Comparison of ENCODE assay signal across 24 mouse cellular contexts in the genomic region with DNA sequence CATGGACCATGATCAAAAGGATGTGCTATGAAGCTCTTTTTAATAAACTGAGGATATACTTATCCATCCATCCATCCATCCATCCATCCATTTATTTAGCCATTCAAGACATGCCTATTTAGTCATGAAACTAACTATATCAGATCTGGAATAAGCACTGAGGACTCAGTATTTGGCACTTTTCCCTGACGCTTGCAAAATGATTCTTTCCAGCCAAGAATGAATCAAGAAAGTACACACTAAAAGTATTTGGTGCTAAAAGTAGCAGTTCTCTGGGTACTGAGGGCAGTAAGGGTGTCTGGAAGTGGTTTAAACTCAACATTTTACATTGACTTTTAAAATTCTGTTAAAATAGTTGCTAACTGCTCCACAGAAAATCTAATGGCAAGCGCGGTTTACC.
DNase-seq lines count a peak whose midpoint lies in the region; ATAC-seq and TF ChIP-seq lines count a peak whose summit lies in the region.
"Had no signal": no experiment of that assay in that cellular context is flagged by ENCODE, and none has a peak within 500 bp of the region (broad histone marks: within the 10 kb centered on the region; RNA-seq: fewer than 3 reads in every experiment).

No protein-coding gene starts in this region.

- H3K27ac ChIP-seq in kidney, adult 2 months (ENCODE audit: insufficient read depth, low read depth, low read length) = no peak overlapping the region
- H3K27ac ChIP-seq: heart, embryonic 10.5 days; left cerebral cortex, adult 2 months; limb, embryonic 12.5 days; liver, embryonic 15.5 days; macrophage; midbrain, embryonic 12.5 days had no signal

- no peaks in the 10 kb centered on the region for H3K27me3 ChIP-seq in kidney, adult 2 months (replicated peaks; ENCODE audit: control insufficient read depth, insufficient read depth, low read length)
- H3K27me3 ChIP-seq: liver, embryonic 15.5 days; midbrain, embryonic 12.5 days had no signal

- 87% methylated on average over 3 of the region's 3 CpGs for WGBS in kidney, adult 2 months

- H3K36me3 ChIP-seq in kidney, adult 2 months (ENCODE audit: control insufficient read depth, insufficient read depth, low read length) = no peaks in the 10 kb centered on the region
- H3K36me3 ChIP-seq: heart, embryonic 10.5 days; limb, embryonic 12.5 days; liver, embryonic 15.5 days; midbrain, embryonic 12.5 days had no signal

- no peaks in the 10 kb centered on the region for H3K4me1 ChIP-seq in kidney, adult 2 months (ENCODE audit: control insufficient read depth, insufficient read depth, low read length)
- H3K4me1 ChIP-seq: heart, embryonic 10.5 days; limb, embryonic 12.5 days; liver, embryonic 15.5 days; midbrain, embryonic 12.5 days had no signal

- DNase-seq in kidney, adult 2 months = peak; percentile 2
- DNase-seq in kidney, adult 18-20 months = no peak
- DNase-seq in NIH3T3 (ENCODE audit: low read depth) = peak; percentile 85
- peak; percentile 19 for DNase-seq in fat pad, adult 2 months (ENCODE audit: extremely low read depth, low read depth, low spot score)
- DNase-seq in lung, postnatal 36 days = peak; percentile 20
- DNase-seq in thymus, postnatal 0 days (ENCODE audit: low spot score) = no peak
- DNase-seq: adrenal gland, adult 2 months; cerebellum, adult 11 months; cerebellum, postnatal 25 days; embryo, embryonic 11 days; gastrocnemius, postnatal 36 days; kidney, adult 9 months; kidney, postnatal 36 days; layer of hippocampus, adult 9-11 months; retina, postnatal 1 day; thymus, postnatal 25 days had no signal

- TF ChIP-seq POLR2A in kidney, adult 2 months (IDR thresholded peaks at IDR 0.05; ENCODE audit: low read depth, low read length) = no peak

- ATAC-seq in erythroblast, adult 5-6 weeks (replicated peaks; ENCODE audit: low FRiP score, poor library complexity, severe bottlenecking) = no peak
- ATAC-seq: forebrain, embryonic 14.5 days had no signal

- H3K4me3 ChIP-seq in kidney, adult 2 months (ENCODE audit: insufficient read depth, low read depth, low read length) = no peak overlapping the region
- H3K4me3 ChIP-seq: heart, embryonic 10.5 days; left cerebral cortex, adult 2 months; limb, embryonic 12.5 days; liver, embryonic 15.5 days; midbrain, embryonic 12.5 days had no signal

- no peak for TF ChIP-seq CTCF in kidney, adult 2 months (conservative IDR thresholded peaks at IDR 0.05; ENCODE audit: insufficient read depth, insufficient read length, low read depth, low read length)

Comparison
In these comparisons a context has a peak if more than half of its experiments do, and no peak if none do; other contexts are left out.
1. DNase-seq: peak in kidney, adult 2 months (single experiment), NIH3T3 (single experiment), fat pad, adult 2 months (single experiment) and lung, postnatal 36 days (single experiment); none in kidney, adult 18-20 months (single experiment) and thymus, postnatal 0 days (single experiment).